Mouse (Mus musculus) thymus, postnatal 0 days (tissue): Measurements from ENCODE around the gene Rab37. TPM values are rescaled to one million over a fixed set of nuclear protein-coding genes. Genes with fewer than 3 reads are reported as not detected.

Experiments used
- DNase-seq: peaks from one replicate; pipeline ENCODE4 v3.0.0-alpha.2; 2015; ENCODE audit warnings: low spot score
- polyA plus RNA-seq: library from polyadenylated mRNA; unstranded; fragments of >200 nt; fragmentation: Nextera tagmentation; extraction: Ambion mirVana; gene quantifications from 2 replicates; pipeline ENCODE4 v1.2.1, GENCODE M21; 2015

The Rab37 gene
- polyA plus RNA-seq, 1 experiment from 2014 or later = 47.1 TPM

GRCm38 (mm10) chr11:115131768-115132381, 40.6 kb downstream of the Rab37 start:
- DNase-seq = no peak

DNA sequence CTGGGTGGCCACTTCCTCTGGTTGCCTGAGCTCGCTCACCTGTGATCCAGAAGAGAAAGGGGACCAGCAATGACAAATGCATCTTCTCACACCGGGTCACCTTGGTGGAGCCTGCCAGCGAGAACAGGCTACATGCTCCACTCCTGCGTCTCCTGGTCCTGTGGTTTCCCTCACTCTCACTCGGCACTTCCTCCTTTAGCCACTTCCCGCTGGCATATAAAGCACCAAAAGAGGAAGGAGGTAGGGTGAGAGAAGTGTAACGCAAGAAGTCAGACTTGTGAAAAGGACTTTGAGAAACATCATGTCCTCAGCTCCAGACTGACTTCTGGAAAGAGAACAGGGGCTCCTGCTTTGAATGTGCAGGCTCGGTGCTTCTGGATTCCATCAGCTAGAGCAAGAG, 42.6 kb downstream of the Rab37 start, which contains the start of gene Cd300lf:
TSS of gene Cd300lf (minus strand) at position 193 of the 400 bp plus-strand sequence.
- peak; percentile 42 for DNase-seq

DNA sequence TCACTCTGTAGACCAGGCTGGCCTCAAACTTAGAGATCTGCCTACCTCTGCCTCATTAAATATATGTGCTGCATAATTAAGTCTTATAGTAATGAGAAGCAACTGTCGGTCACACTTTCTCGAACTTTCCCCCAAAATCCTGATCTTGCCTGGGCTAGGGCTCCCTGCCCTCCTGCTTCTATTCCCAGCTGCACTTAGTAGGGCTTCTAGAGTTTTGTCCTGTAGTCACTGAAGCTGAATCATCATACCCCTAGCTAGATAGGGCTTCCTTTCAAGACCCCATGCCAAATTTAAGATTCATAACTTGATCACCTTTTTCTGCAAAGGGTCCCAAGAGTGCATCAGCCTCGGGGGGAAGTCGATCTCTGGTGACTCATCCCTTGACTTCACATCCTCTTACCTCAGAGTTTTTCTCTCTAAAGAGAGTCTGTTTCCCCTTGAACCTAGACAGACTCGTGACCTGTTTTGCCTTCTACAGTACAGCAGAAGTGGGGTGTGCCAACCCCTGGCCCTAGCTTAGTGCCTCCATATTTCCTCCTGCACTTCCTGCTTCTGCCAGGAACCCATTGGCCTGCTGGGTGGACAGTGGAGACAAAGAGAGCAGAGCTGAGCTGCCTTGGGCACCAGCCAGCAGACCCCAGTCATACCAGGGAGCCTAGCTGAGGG, 47.5 kb downstream of the Rab37 start:
- peak; percentile 24 for DNase-seq

GRCm38 (mm10) chr11:115141970-115142369, 50.7 kb downstream of the Rab37 start:
- DNase-seq = no peak

GRCm38 (mm10) chr11:115147813-115148212, 56.6 kb downstream of the Rab37 start:
- no peak for DNase-seq

DNA sequence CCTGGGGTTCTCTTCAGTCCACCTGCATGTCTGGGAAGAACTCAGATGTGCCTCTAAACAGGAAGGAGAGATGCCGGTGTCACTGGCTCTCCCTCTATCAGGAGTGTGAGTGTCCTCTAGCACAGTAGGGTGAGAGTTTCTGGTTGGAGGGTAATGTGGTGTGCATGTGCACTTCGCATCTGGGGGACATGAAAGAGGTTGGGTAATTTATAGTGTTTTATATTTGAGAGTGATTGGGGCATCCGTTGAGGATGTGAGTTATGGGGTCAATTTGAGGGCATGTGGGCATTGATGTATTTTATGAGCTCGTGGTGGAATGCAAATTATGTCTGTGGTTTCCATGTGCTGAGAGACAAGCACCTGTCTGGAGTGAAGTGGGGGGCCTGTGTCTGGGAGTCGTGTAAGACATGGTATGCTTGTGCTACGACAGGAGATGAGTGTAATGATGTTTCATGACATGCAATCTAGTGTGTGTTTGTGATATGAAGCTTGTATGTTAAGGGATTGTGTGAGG, 59.6 kb downstream of the Rab37 start:
- peak; percentile 44 for DNase-seq

DNA sequence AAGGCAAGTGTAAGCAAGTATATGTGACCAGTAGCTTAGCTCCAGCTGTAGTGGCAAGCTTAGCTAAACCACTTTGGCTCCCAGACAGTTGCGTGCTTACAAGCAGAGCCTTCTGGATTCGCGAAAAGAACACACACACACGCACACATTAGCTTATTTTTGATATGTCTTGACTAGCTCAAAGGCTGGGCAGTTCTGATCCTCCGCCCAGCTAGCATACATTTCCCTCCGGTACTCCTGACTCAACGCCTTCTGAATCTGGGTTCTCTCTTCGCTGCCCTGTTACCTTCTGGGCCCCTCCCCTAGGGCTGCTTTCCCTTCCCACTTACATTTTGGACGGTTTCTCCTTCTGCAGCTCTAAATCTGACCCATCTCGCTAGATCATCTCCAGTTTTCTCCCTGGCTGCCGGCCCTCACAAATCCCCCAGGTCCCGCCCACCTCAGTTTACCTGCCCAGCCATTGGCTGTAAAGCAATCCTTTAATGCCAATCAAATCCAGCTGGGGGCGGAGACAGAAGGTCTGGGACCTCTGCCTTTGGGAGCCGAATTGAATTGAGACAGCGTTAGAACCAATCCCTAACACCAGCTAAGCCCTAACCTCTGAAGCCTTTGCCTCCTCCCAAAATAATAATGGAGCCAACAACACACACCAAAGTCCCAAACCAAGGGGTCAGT, 60.7 kb downstream of the Rab37 start:
- peak; percentile 54 for DNase-seq

- DNase-seq = no peak
These were observed 61.9 kb downstream of the Rab37 start for GRCm38 (mm10) chr11:115153088-115153487.

GRCm38 (mm10) chr11:115153699-115154292, 62.6 kb downstream of the Rab37 start:
- peak; percentile 89 for DNase-seq

DNA sequence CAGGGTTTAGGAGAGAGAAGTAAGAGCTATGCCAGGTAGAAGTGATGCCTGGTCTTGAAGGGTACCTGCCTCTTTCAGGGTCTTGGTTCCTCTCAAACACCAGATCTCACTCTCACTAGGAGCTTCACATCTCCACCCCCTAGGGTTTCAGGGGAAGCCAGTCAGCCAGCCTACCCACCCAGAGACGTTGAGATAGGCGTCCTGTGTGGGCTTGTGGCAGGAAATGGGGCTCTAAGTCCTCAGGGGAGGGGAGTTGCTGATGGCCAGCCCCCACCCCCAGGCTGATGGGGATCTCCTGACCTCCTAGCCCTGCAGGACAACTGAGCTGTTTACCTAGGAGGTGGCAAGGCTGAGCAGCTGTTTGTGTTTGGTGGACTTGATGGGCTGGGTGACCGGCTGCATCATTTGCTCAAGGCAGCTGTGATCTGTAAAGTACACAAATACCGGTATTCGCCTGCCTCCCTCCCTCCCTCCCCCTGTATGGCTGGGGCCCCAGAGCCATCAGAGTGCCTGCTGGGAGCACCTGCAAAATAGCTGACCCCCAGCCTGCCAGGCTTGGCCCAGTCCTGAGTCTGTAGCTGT, 63.9 kb downstream of the Rab37 start:
- peak; percentile 71 for DNase-seq

DNA sequence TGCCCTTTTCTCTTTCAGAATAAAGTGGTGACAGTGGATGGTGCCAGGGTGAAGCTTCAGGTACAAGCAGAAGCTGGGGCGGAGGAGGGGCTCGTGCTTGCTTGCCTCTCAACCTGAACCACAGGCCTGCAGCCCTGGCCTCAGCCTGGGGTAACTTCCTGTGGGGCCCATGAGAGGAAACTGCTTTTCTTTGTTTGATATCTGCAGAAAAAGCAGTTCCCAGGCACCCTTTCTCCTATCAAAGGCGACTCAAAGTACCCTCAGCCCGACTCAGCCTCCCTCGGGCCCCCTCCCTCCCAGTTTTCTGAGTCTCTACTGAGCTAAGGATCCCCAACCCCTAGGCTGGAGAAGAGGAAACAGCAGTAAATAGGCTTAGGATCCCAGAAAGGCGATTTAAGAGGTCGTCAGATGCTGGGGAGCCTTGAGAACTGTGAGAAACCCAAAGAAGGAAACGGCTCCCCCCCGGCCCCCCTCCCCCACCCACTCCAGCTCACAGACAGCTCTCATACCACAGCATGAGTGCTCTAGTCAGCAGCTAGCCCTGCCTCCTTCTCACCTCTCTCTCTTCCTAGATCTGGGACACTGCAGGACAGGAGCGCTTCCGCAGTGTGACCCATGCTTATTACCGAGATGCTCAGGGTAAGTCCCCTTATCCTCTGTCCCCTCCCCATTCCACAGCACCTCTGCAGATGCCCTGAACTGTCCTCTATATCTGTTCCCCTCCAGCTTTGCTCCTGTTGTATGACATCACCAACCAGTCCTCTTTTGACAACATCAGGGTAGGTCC, 66.9 kb downstream of the Rab37 start:
- peak; percentile 93 for DNase-seq

DNA sequence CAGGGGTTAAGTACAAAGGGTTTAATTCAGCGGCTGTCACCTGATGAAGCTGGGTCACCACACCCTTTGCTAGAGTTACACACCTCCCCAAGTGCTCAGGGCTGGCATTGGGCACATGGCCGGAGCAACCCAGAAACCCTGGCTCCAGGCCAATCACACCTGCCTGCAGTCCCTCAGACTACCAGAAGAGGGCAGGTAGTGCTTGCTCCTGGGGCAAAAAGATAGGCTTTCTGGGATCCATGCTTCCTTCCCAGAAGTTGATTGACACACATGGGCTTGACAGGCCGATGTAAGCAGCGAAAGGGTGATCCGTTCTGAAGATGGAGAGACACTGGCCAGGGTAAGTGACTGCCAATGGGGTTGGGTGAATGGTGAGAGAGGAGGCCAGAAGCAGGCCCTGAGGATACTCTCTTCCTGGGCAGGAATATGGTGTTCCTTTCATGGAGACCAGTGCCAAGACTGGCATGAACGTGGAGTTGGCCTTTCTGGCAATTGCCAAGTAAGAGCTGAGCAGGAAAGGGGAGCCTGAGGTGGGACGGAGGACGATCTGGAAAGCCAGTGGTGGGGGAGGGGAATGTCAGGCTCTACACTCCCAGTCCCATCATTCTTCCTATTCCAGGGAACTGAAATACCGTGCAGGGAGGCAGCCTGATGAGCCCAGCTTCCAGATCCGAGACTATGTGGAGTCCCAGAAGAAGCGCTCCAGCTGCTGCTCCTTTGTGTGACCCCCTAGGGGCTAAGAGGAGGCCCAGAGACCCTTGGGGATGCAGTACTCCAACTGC, 69.0 kb downstream of the Rab37 start:
- DNase-seq = peak; percentile 37

DNA sequence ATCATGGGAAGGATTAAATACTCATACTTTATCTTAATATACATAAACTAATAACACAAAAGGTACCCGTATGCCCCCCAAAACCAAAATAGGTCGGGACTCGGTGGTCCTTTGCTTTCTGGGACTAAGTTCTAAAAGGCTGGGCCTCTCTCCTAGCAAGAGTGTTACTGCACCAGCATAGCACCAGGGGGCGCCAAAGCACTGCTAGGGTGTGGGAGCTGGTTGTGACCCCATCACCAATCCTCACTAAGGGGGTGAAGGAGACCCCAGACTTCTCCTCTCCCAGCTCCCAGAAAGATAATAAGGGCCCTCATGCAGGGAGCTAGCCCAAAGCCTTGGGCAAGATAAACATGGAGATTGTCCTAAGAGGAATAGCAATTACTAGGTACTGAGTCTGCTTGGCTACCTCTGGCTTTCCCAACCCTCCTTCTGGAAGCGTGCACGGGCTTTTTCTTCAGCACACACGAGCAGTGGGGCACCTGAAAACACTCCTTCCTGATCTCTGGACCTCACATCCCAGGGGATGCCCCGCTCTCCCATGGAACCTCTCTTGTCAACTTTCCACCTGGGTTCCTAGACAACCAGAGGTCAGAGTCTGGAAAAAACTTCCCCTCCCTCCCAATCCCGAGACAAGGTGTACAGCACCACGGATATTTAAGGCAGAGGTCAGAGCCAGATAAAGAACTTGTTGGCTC, 69.8 kb downstream of the Rab37 start:
- DNase-seq = peak; percentile 85

DNA sequence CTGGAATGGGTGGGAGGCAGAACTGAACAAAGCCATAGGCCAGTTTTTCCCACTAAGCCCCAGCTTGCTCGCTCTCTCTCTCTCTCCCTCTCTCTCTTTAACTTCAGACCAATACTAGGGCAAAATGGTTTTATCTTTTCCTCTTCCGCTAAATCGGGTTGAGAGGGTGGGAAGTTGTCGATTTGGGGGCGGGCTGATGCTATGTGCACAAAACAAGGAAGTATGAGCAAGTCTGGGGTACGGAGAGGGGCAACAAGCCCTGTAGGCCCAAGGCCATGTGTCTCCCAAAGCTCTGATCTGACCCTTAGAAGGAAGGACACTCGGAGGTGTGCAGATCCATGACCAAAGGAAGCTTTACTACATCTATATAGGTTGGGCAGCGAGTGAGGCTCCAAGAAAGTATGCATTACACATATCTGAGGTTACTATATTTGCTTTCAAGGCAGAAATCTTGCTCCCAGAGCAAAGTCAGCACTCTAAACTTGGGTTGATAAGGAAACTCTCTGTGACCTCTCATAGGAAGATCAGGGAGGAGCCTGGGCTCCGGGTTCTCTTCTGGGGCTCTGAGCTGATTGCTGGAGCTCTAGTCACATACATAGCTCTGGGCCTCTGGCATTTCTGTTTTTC, 70.5 kb downstream of the Rab37 start:
- peak; percentile 69 for DNase-seq

GRCm38 (mm10) chr11:115162205-115162601, 71.0 kb downstream of the Rab37 start:
- no peak for DNase-seq

DNA sequence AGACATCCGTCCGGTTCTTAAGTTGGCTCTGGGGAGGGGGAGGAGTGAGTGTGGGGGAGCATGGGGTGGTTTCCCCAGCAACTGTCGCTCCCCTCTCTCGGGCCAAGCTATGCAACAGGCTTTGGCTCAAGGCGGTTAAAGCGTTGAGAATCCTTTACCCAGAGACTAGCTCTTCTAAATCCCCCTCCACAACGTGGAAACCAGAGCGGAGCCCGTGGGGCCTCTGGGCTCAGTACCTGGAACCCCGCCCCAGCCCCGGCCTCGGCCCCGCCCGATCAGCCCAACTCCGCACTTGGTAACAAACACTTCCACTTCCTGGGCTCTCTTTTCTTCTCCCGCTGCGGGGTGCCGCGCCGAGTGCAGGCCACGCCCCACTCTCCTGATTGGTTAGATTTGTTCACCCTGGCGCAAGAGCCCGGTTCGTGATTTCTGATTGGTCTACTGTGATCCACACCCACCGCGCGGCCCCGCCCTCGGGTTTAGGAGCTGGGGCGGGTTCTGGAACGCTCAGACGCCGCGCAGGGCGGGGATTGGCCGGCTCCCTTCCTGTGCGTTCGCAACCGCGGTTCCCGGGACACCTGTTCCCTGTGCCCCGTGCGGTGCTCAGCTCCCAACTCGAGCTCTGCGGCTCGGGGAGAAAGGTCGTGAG, 71.7 kb downstream of the Rab37 start, which contains the start of gene Slc9a3r1:
TSS of gene Slc9a3r1 (plus strand) at position 510 of the 649 bp plus-strand sequence.
- peak; percentile 99 for DNase-seq

GRCm38 (mm10) chr11:115163568-115164150, 72.4 kb downstream of the Rab37 start:
- DNase-seq = peak; percentile 81
